Mouse (Mus musculus): ENCODE measurements around the gene Dnali1.

DNA sequence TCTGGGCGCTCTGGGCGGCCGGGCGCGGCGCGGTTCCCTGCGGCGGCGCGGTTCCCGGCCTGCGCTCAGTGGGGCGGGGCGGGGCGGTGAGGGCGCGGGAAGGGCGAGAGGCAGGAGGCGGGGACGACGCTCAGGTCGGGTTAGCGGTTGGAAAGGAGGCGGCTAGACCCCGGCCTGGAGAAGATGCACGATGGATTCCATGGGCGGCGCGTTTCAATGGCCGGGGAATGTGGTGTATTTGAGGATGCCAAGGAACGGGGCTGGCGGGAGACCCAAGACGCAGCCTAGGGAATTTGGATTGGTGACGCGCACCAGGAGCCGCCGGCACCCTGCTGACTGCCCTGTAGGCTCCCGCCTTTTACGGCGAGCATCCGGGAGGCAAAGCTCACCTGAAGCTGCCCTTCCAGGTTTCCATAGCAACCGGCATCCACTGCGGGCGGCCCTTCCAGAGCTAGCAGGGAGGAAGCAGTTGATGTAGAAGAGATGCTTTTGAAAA lies 19.9 kb upstream of the Dnali1 start:
- TF ChIP-seq CTCF (IDR thresholded peaks at IDR 0.05; ENCODE audit: control insufficient read depth, insufficient read depth, low read length) (no peak), POLR2A (IDR thresholded peaks at IDR 0.05; ENCODE audit: borderline replicate concordance, control insufficient read depth, low read depth, low read length) (no peak)

All from bone marrow, adult 2 months (tissue).